Mouse (Mus musculus) stomach, embryonic 14.5 days (tissue): ENCODE results near the gene Sult2b1. TPM values are rescaled to one million over a fixed set of nuclear protein-coding genes. Genes with fewer than 3 reads are reported as not detected.

Experiments used
- ATAC-seq: fragments of 200-750 bp; cut with Nextera tagmentation; 2 replicates; pipeline ENCODE4 v1.8.0; 2017; ENCODE audit warnings: low read depth, moderate TSS enrichment; ENCODE audit not compliant: insufficient number of reproducible peaks, insufficient read depth, low FRiP score
- H3K27ac ChIP-seq: fragments of 300-500 bp; sonication (generic); 2 replicates; pipeline ENCODE4 v1.5.1; 2014; ENCODE audit warnings: mild to moderate bottlenecking, low read length, moderate library complexity, mixed read lengths
- H3K27me3 ChIP-seq: fragments of 300-500 bp; sonication (generic); 2 replicates; pipeline ENCODE4 v1.6.1; 2014; ENCODE audit warnings: low read length, control low read depth, mixed read lengths; ENCODE audit not compliant: control insufficient read depth, insufficient read depth
- H3K36me3 ChIP-seq: fragments of 300-500 bp; sonication (generic); 2 replicates; pipeline ENCODE4 v1.6.1; 2014; ENCODE audit warnings: mild to moderate bottlenecking, control low read depth, low read length, moderate library complexity, mixed read lengths; ENCODE audit not compliant: control insufficient read depth, insufficient read depth
- H3K4me1 ChIP-seq: fragments of 300-500 bp; sonication (generic); 2 replicates; pipeline ENCODE4 v1.6.1; 2014; ENCODE audit warnings: low read length, control low read depth, mixed read lengths; ENCODE audit not compliant: control insufficient read depth, insufficient read depth
- H3K4me2 ChIP-seq: fragments of 300-500 bp; sonication (generic); replicated peaks from 2 replicates; pipeline ENCODE4 v1.6.1; 2014; ENCODE audit warnings: low read depth, low read length, control low read depth
- H3K4me3 ChIP-seq: fragments of 300-500 bp; sonication (generic); 2 replicates; pipeline ENCODE4 v1.5.1; 2014; ENCODE audit warnings: low read depth, low read length, control low read depth
- H3K9ac ChIP-seq: fragments of 300-500 bp; sonication (generic); replicated peaks from 2 replicates; pipeline ENCODE4 v1.6.1; 2014; ENCODE audit warnings: low read depth, mild to moderate bottlenecking, control low read depth, low read length, moderate library complexity, mixed read lengths
- H3K9me3 ChIP-seq: fragments of 300-500 bp; sonication (generic); 2 replicates; pipeline ENCODE4 v1.6.1; 2016; ENCODE audit warnings: low read depth, low read length, control low read depth; ENCODE audit not compliant: control insufficient read depth
- WGBS: fragments of 180-500 bp; shearing (Covaris S2); extraction: QIAGEN DNeasy Blood & Tissue Kit; methylation state at CpG from one replicate; pipeline ENCODE4 v1.1.7; 2014; 5-methylcytosine and 5-hydroxymethylcytosine counted together
- polyA plus RNA-seq: library from polyadenylated mRNA; unstranded; fragments of >200 nt; fragmentation: Nextera tagmentation; extraction: Ambion mirVana; gene quantifications from 2 replicates; pipeline ENCODE4 v1.2.1, GENCODE M21; 2014

The Sult2b1 gene
- polyA plus RNA-seq, 1 experiment from 2014 or later = 3.6 TPM

- H3K9ac ChIP-seq = no peak overlapping the region
- peaks cover 21% of the 10 kb centered on the region for H3K4me1 ChIP-seq
- H3K4me2 ChIP-seq = no peak overlapping the region
- no peaks in the 10 kb centered on the region for H3K9me3 ChIP-seq
- H3K27me3 ChIP-seq = no peaks in the 10 kb centered on the region
- no peak for ATAC-seq
- no peak overlapping the region for H3K27ac ChIP-seq
- no peaks in the 10 kb centered on the region for H3K36me3 ChIP-seq
- no peak overlapping the region for H3K4me3 ChIP-seq
- WGBS = 64% methylated on average over 11 of the region's 11 CpGs
Measured at GRCm38 (mm10) chr7:45689800-45690199, 94.7 kb downstream of the Sult2b1 start.

GRCm38 (mm10) chr7:45689099-45689498 is 95.4 kb downstream of the Sult2b1 start:
- no peak overlapping the region for H3K27ac ChIP-seq
- no peak overlapping the region for H3K9ac ChIP-seq
- ATAC-seq = no peak
- H3K9me3 ChIP-seq = no peaks in the 10 kb centered on the region
- no peak overlapping the region for H3K4me2 ChIP-seq
- H3K27me3 ChIP-seq = no peaks in the 10 kb centered on the region
- H3K4me3 ChIP-seq = no peak overlapping the region
- no peaks in the 10 kb centered on the region for H3K36me3 ChIP-seq
- WGBS = 69% methylated on average over 6 of the region's 6 CpGs
- H3K4me1 ChIP-seq = peaks cover 22% of the 10 kb centered on the region

GRCm38 (mm10) chr7:45686841-45687240 is 97.6 kb downstream of the Sult2b1 start:
- no peaks in the 10 kb centered on the region for H3K36me3 ChIP-seq
- ATAC-seq = no peak
- no peak overlapping the region for H3K4me2 ChIP-seq
- H3K27me3 ChIP-seq = no peaks in the 10 kb centered on the region
- H3K27ac ChIP-seq = no peak overlapping the region
- no peak overlapping the region for H3K4me3 ChIP-seq
- H3K4me1 ChIP-seq = peaks cover 28% of the 10 kb centered on the region
- H3K9ac ChIP-seq = no peak overlapping the region
- WGBS = 65% methylated on average over 3 of the region's 3 CpGs
- no peaks in the 10 kb centered on the region for H3K9me3 ChIP-seq

GRCm38 (mm10) chr7:45685811-45686210 is 98.7 kb downstream of the Sult2b1 start:
- H3K36me3 ChIP-seq = no peaks in the 10 kb centered on the region
- 15% methylated on average over 10 of the region's 10 CpGs for WGBS
- no peaks in the 10 kb centered on the region for H3K9me3 ChIP-seq
- H3K4me2 ChIP-seq = no peak overlapping the region; the same call in 1 of the 2 replicates
- no peak for ATAC-seq
- no peaks in the 10 kb centered on the region for H3K27me3 ChIP-seq
- H3K9ac ChIP-seq = no peak overlapping the region
- H3K4me3 ChIP-seq = no peak overlapping the region
- peaks cover 28% of the 10 kb centered on the region for H3K4me1 ChIP-seq
- peak overlapping the region; percentile 40; the same call in 1 of the 2 replicates for H3K27ac ChIP-seq

DNA sequence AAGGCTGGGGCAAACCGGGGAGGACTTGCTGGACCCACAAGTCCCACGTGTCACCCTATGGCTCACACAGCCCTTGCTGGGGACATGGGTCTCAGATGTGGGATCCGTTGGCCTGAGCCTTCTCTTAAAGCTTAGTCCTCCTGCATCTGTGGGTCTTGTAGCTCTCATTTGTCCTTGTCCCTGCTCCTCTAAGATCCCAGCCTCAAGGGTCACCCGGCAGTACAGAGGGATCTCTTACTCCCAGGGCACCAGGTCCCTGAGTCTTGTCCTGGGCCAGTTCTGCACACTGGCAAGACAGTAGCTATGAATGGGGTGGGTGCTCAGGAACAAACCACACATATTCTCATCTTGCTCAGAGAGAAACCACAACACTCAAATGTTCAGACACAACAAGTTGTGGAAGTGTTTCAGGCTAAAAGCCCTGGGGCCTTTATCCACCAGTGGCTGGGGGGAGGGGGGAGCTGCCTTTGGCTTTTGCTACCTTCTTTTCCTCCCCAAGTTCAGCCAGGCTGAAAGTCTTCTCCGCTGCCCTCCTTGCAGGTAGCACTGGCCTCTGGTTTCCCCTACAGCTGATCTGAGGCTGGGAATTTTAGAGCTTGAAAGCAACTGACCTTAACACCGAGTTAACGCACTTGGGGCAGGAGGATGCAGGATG is 100.9 kb downstream of the Sult2b1 start, which contains the start of gene Ntn5:
TSS of gene Ntn5 (plus strand) at position 627 of the 655 bp plus-strand sequence.
- no peak within 1 kb of the TSS for H3K4me2 ChIP-seq
- H3K9ac ChIP-seq = no peak within 1 kb of the TSS

GRCm38 (mm10) chr7:45682144-45683126 is 102.0 kb downstream of the Sult2b1 start:
- Histone ChIP-seq H3K4me3 (no peak overlapping the region), H3K9ac (no peak overlapping the region), H3K36me3 (no peaks in the 10 kb centered on the region), H3K27me3 (no peaks in the 10 kb centered on the region), H3K9me3 (no peaks in the 10 kb centered on the region), H3K4me2 (peak overlapping the region; percentile 26; the same call in 1 of the 2 replicates), H3K27ac (peak overlapping the region; percentile 24; the same call in 1 of the 2 replicates), H3K4me1 (peaks cover 28% of the 10 kb centered on the region)
- peak; percentile 56 for ATAC-seq
- 29% methylated on average over 14 of the region's 14 CpGs for WGBS

More for the DNA sequence above, 100.9 kb downstream of the Sult2b1 start, which contains the start of gene Ntn5:
- H3K27me3 ChIP-seq = no peaks in the 10 kb centered on the region
- H3K4me1 ChIP-seq = peaks cover 28% of the 10 kb centered on the region
- H3K9me3 ChIP-seq = no peaks in the 10 kb centered on the region
- H3K27ac ChIP-seq = no peak within 1 kb of the TSS; the same call in 1 of the 2 replicates
- 68% methylated on average over 7 of the region's 7 CpGs for WGBS
- ATAC-seq = no peak
- no peaks in the 10 kb centered on the region for H3K36me3 ChIP-seq
- H3K4me3 ChIP-seq = no peak within 1 kb of the TSS

- Histone ChIP-seq H3K4me3 (no peak overlapping the region), H3K36me3 (no peaks in the 10 kb centered on the region), H3K9me3 (no peaks in the 10 kb centered on the region), H3K4me1 (peaks cover 21% of the 10 kb centered on the region), H3K27me3 (no peaks in the 10 kb centered on the region), H3K9ac (no peak overlapping the region), H3K27ac (no peak overlapping the region), H3K4me2 (no peak overlapping the region)
- ATAC-seq = no peak
- WGBS = 81% methylated on average over 8 of the region's 8 CpGs
Measured at GRCm38 (mm10) chr7:45681046-45681736, 103.3 kb downstream of the Sult2b1 start.
